Mouse (Mus musculus) lung, adult 2 months (tissue): ENCODE measurements around the gene Coro2b.

ENCODE experiments used
- CTCF ChIP-seq: fragments of 200-500 bp; IDR thresholded peaks from 2 replicates; pipeline ENCODE4 v1.5.1; 2011; ENCODE audit warnings: mild to moderate bottlenecking, low read length, control low read depth; ENCODE audit not compliant: insufficient read depth
- POLR2A ChIP-seq: fragments of 200-500 bp; IDR thresholded peaks from 2 replicates; pipeline ENCODE4 v1.6.1; 2011; ENCODE audit warnings: low read depth, mild to moderate bottlenecking, control low read depth, low read length, borderline replicate concordance; ENCODE audit errors: extremely low read depth

GRCm38 (mm10) chr9:62558058-62558457 lies 21.2 kb upstream of the Coro2b start:
- TF ChIP-seq CTCF (no peak), POLR2A (no peak)
